Mouse (Mus musculus): ENCODE results near the gene Zbtb49.

GRCm38 (mm10) chr5:38208985-38209384, 11.3 kb downstream of the Zbtb49 start:
- TF ChIP-seq CTCF (IDR thresholded peaks at IDR 0.05; ENCODE audit: borderline replicate concordance, insufficient read depth, low read depth, low read length) (no peak), POLR2A (IDR thresholded peaks at IDR 0.05; ENCODE audit: borderline replicate concordance, insufficient read depth, low read length) (no peak)

Data from cerebellum, adult 2 months (tissue).